Mouse (Mus musculus) heart, adult 18-20 months (tissue): ENCODE measurements around the gene Fam222b. TPM values are rescaled to one million over a fixed set of nuclear protein-coding genes. Genes with fewer than 3 reads are reported as not detected.
"Not testable (repeated sequence)": the region's sequence is repeated elsewhere in the genome, so short reads cannot be mapped to it uniquely, and the experiment has no call there.

Source experiments
- DNase-seq, 2 experiments: peaks; one replicate each; pipeline ENCODE4 v3.0.0; 2021 to 2022; ENCODE audit warnings: mixed read lengths in 1 of 2
- total RNA-seq, 2 experiments: library from RNA; stranded (reverse); gene quantifications; 2 replicates each; pipeline ENCODE4 v1.2.3; 2021

The Fam222b gene
- total RNA-seq, 2 experiments from 2014 or later = 11.7 to 12.5 TPM

- DNase-seq = no peak
Measured at GRCm38 (mm10) chr11:78180081-78180761, 85.8 kb downstream of the Fam222b start.

GRCm38 (mm10) chr11:78181830-78182357 is 87.4 kb downstream of the Fam222b start:
- no peak for DNase-seq

GRCm38 (mm10) chr11:78182450-78182849 is 88.0 kb downstream of the Fam222b start:
- no peak for DNase-seq

GRCm38 (mm10) chr11:78182961-78183844 is 88.7 kb downstream of the Fam222b start, which contains the start of gene Rpl23a:
Rpl23a (minus strand) TSS chr11:78183584.
- peak; percentile 91 for DNase-seq

GRCm38 (mm10) chr11:78183884-78184514 is 89.5 kb downstream of the Fam222b start:
- no peak for DNase-seq

- not testable (repeated sequence) for DNase-seq
Measured at GRCm38 (mm10) chr11:78184702-78185101, 90.2 kb downstream of the Fam222b start.

- DNase-seq = peak; percentile 74 to 76
Measured at GRCm38 (mm10) chr11:78188331-78189233, 94.1 kb downstream of the Fam222b start, which contains the start of gene Rab34. Rab34 (plus strand) TSS chr11:78188430.

- peak; percentile 50 for DNase-seq
Measured at GRCm38 (mm10) chr11:78189234-78190040, 95.0 kb downstream of the Fam222b start.

GRCm38 (mm10) chr11:78190041-78190440 is 95.6 kb downstream of the Fam222b start:
- no peak for DNase-seq

GRCm38 (mm10) chr11:78193113-78193512 is 98.7 kb downstream of the Fam222b start, which contains the start of gene Proca1:
Proca1 (plus strand) TSS chr11:78193392.
- DNase-seq = no peak

- DNase-seq = peak; percentile 82 to 88
Measured at GRCm38 (mm10) chr11:78194411-78195100, 100.1 kb downstream of the Fam222b start.

- DNase-seq = no peak
Measured at GRCm38 (mm10) chr11:78195101-78195863, 100.8 kb downstream of the Fam222b start.

GRCm38 (mm10) chr11:78202372-78202771 is 107.9 kb downstream of the Fam222b start:
- DNase-seq = no peak

- DNase-seq = no peak
Measured at GRCm38 (mm10) chr11:78204287-78204686, 109.8 kb downstream of the Fam222b start.

GRCm38 (mm10) chr11:78205361-78206206 is 111.1 kb downstream of the Fam222b start:
- no peak for DNase-seq
